Mouse (Mus musculus): Measurements from ENCODE around the gene Elavl4. TPM values are rescaled to one million over a fixed set of nuclear protein-coding genes. Genes with fewer than 3 reads are reported as not detected.

The Elavl4 gene
- polyA plus RNA-seq, 1 experiment, result not detected

DNA sequence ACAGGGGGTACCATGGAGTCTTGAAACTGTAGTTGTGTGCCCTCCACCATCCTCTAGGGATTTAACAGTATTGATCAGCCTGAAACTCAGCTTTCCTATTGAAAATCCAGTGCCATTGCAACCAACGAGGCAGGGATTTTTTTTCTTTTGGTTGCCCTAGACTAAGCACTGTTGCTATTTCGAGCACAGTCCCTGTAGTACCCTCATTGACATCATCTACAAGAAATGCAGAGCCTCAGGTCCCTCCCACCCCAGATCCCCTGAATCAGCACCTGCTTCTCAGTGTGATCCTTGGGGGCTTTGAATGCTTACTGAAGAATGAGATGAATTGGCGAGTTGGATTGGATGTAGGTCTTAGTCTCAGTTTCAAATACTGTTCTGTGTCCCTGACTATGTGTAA is 119.4 kb downstream of the Elavl4 start:
- Histone ChIP-seq H3K27me3 (ENCODE audit: control insufficient read depth, insufficient read depth, insufficient read length) (no peaks in the 10 kb centered on the region), H3K4me3 (no peak overlapping the region), H3K4me2 (ENCODE audit: low read depth) (no peak overlapping the region), H3ac (ENCODE audit: control insufficient read depth, insufficient read length) (no peak overlapping the region), H3K36me3 (ENCODE audit: control insufficient read depth, insufficient read depth) (no peaks in the 10 kb centered on the region), H3K79me2 (ENCODE audit: control insufficient read depth, insufficient read depth) (no peaks in the 10 kb centered on the region)
- TF ChIP-seq SRF (IDR thresholded peaks at IDR 0.05; ENCODE audit: control insufficient read depth, insufficient read length, low read depth) (no peak), MYOD1 (IDR thresholded peaks at IDR 0.05; ENCODE audit: control insufficient read depth in 1 of 3, insufficient read length in 2 of 3, low read depth in 2 of 3) (no peak), E2F4 (IDR thresholded peaks at IDR 0.05; ENCODE audit: insufficient read depth) (no peak), REST (IDR thresholded peaks at IDR 0.05; ENCODE audit: insufficient read depth, insufficient read length) (no peak), MYOG (IDR thresholded peaks at IDR 0.05; ENCODE audit: control insufficient read depth in 1 of 3, insufficient read depth in 1 of 3, insufficient read length in 2 of 3, low read depth in 2 of 3) (no peak), POLR2A (IDR thresholded peaks at IDR 0.05; ENCODE audit: insufficient read length, low read depth) (no peak), USF1 (IDR thresholded peaks at IDR 0.05; ENCODE audit: low read depth) (no peak), TCF3 (IDR thresholded peaks at IDR 0.05; ENCODE audit: insufficient read length, low read depth) (no peak), MAX (IDR thresholded peaks at IDR 0.05; ENCODE audit: low read depth) (no peak), TCF12 (IDR thresholded peaks at IDR 0.05; ENCODE audit: insufficient read depth, poor library complexity, severe bottlenecking) (no peak), POLR2AphosphoS2 (IDR thresholded peaks at IDR 0.05; ENCODE audit: insufficient read length, low read depth) (no peak), CEBPB (IDR thresholded peaks at IDR 0.05; ENCODE audit: insufficient read depth, poor library complexity, severe bottlenecking) (no peak)

DNA sequence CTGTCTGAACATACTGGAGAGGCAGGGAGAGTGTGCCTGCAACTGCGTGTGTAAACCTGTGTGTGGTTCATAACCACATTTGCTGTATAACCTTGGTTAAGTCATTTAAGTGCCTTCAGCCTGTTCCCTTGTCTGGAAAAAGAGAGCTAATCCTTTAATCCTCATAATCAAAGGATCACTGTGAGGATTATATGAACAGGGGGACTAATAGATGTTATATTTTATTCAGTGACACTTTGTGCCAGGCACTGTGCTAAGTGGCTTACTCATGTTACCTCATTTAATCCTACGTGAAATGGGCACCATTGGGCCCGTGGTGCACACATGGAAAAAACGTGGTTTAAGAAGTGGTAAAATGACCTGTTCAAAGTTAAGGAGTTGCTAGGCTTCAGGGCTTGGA is 119.9 kb downstream of the Elavl4 start:
- no peak for TF ChIP-seq POLR2AphosphoS2 (IDR thresholded peaks at IDR 0.05; ENCODE audit: insufficient read length, low read depth)
- TF ChIP-seq USF1 (IDR thresholded peaks at IDR 0.05; ENCODE audit: low read depth), result no peak
- TF ChIP-seq TCF12 (IDR thresholded peaks at IDR 0.05; ENCODE audit: insufficient read depth, poor library complexity, severe bottlenecking), result no peak
- TF ChIP-seq TCF3 (IDR thresholded peaks at IDR 0.05; ENCODE audit: insufficient read length, low read depth), result no peak
- no peak for TF ChIP-seq POLR2A (IDR thresholded peaks at IDR 0.05; ENCODE audit: insufficient read length, low read depth)
- no peak for TF ChIP-seq CEBPB (IDR thresholded peaks at IDR 0.05; ENCODE audit: insufficient read depth, poor library complexity, severe bottlenecking)
- no peak for TF ChIP-seq SRF (IDR thresholded peaks at IDR 0.05; ENCODE audit: control insufficient read depth, insufficient read length, low read depth)
- TF ChIP-seq MYOD1 (IDR thresholded peaks at IDR 0.05; ENCODE audit: control insufficient read depth in 1 of 3, insufficient read length in 2 of 3, low read depth in 2 of 3), result no peak
- no peak for TF ChIP-seq MAX (IDR thresholded peaks at IDR 0.05; ENCODE audit: low read depth)
- TF ChIP-seq MYOG (IDR thresholded peaks at IDR 0.05; ENCODE audit: control insufficient read depth in 1 of 3, insufficient read depth in 1 of 3, insufficient read length in 2 of 3, low read depth in 2 of 3), result no peak
- no peak for TF ChIP-seq REST (IDR thresholded peaks at IDR 0.05; ENCODE audit: insufficient read depth, insufficient read length)
- TF ChIP-seq E2F4 (IDR thresholded peaks at IDR 0.05; ENCODE audit: insufficient read depth), result no peak
- Histone ChIP-seq H3K79me2 (ENCODE audit: control insufficient read depth, insufficient read depth) (no peaks in the 10 kb centered on the region), H3K4me2 (ENCODE audit: low read depth) (no peak overlapping the region)

DNA sequence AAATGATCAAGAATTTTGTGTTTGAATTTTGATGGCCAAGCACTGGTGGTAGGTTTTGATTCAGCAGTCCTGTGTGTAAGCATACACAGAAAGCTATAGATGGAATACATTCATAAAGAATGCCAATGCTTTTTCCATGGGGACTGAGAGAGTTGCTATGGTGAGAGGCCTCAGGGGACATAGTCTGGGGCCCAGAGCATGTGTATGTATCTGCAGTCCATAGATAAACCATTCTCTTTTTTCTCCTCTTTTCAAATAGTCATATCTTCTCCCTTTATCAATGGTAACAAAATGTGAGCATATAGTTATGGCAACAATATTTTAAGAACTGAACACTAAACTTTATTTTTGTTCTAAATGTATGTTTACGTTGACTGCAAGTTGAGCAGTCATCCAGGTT is 122.1 kb downstream of the Elavl4 start:
- H3K27me3 ChIP-seq (ENCODE audit: control insufficient read depth, insufficient read depth, insufficient read length), result no peaks in the 10 kb centered on the region
- no peak for TF ChIP-seq MYOG (IDR thresholded peaks at IDR 0.05; ENCODE audit: control insufficient read depth in 1 of 3, insufficient read depth in 1 of 3, insufficient read length in 2 of 3, low read depth in 2 of 3)
- no peak for TF ChIP-seq REST (IDR thresholded peaks at IDR 0.05; ENCODE audit: insufficient read depth, insufficient read length)
- TF ChIP-seq E2F4 (IDR thresholded peaks at IDR 0.05; ENCODE audit: insufficient read depth), result no peak
- TF ChIP-seq POLR2A (IDR thresholded peaks at IDR 0.05; ENCODE audit: insufficient read length, low read depth), result no peak
- no peak for TF ChIP-seq POLR2AphosphoS2 (IDR thresholded peaks at IDR 0.05; ENCODE audit: insufficient read length, low read depth)
- no peak for TF ChIP-seq SRF (IDR thresholded peaks at IDR 0.05; ENCODE audit: control insufficient read depth, insufficient read length, low read depth)
- TF ChIP-seq CEBPB (IDR thresholded peaks at IDR 0.05; ENCODE audit: insufficient read depth, poor library complexity, severe bottlenecking), result no peak
- no peak for TF ChIP-seq MYOD1 (IDR thresholded peaks at IDR 0.05; ENCODE audit: control insufficient read depth in 1 of 3, insufficient read length in 2 of 3, low read depth in 2 of 3)
- TF ChIP-seq TCF3 (IDR thresholded peaks at IDR 0.05; ENCODE audit: insufficient read length, low read depth), result no peak
- no peak for TF ChIP-seq MAX (IDR thresholded peaks at IDR 0.05; ENCODE audit: low read depth)
- TF ChIP-seq TCF12 (IDR thresholded peaks at IDR 0.05; ENCODE audit: insufficient read depth, poor library complexity, severe bottlenecking), result no peak
- TF ChIP-seq USF1 (IDR thresholded peaks at IDR 0.05; ENCODE audit: low read depth), result no peak
- no peak overlapping the region for H3K4me3 ChIP-seq
- H3K4me2 ChIP-seq (ENCODE audit: low read depth), result no peak overlapping the region
- H3K36me3 ChIP-seq (ENCODE audit: control insufficient read depth, insufficient read depth), result no peaks in the 10 kb centered on the region
- no peaks in the 10 kb centered on the region for H3K79me2 ChIP-seq (ENCODE audit: control insufficient read depth, insufficient read depth)
- H3ac ChIP-seq (ENCODE audit: control insufficient read depth, insufficient read length), result no peak overlapping the region

More for the DNA sequence above, 119.9 kb downstream of the Elavl4 start:
- Histone ChIP-seq H3K36me3 (ENCODE audit: control insufficient read depth, insufficient read depth) (no peaks in the 10 kb centered on the region), H3ac (ENCODE audit: control insufficient read depth, insufficient read length) (no peak overlapping the region), H3K27me3 (ENCODE audit: control insufficient read depth, insufficient read depth, insufficient read length) (no peaks in the 10 kb centered on the region), H3K4me3 (no peak overlapping the region)

DNA sequence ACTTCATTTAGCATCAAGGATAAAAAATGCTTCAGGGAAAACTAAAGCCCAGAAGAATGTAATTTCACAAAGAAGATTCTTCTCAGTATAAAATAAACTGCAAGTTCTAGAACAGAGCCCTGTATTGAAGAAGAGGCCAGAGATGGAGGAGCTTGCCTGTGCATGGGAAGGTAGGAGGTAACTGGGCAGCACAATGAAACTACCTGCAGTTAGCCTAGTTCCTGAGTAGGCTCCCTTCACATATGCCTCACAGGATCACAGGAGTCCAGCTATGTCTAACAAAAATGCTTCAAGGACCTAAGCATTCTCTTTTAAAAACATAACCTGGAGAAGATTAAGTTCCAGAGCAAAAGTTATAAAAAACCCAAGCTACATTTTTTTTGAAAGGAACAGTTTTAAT is 122.5 kb downstream of the Elavl4 start:
- H3K27me3 ChIP-seq (ENCODE audit: control insufficient read depth, insufficient read depth, insufficient read length), result no peaks in the 10 kb centered on the region
- no peak overlapping the region for H3ac ChIP-seq (ENCODE audit: control insufficient read depth, insufficient read length)
- no peaks in the 10 kb centered on the region for H3K36me3 ChIP-seq (ENCODE audit: control insufficient read depth, insufficient read depth)
- no peak overlapping the region for H3K4me2 ChIP-seq (ENCODE audit: low read depth)
- H3K79me2 ChIP-seq (ENCODE audit: control insufficient read depth, insufficient read depth), result no peaks in the 10 kb centered on the region
- no peak overlapping the region for H3K4me3 ChIP-seq
- TF ChIP-seq TCF3 (IDR thresholded peaks at IDR 0.05; ENCODE audit: insufficient read length, low read depth) (no peak), CEBPB (IDR thresholded peaks at IDR 0.05; ENCODE audit: insufficient read depth, poor library complexity, severe bottlenecking) (no peak), REST (IDR thresholded peaks at IDR 0.05; ENCODE audit: insufficient read depth, insufficient read length) (no peak), E2F4 (IDR thresholded peaks at IDR 0.05; ENCODE audit: insufficient read depth) (no peak), POLR2AphosphoS2 (IDR thresholded peaks at IDR 0.05; ENCODE audit: insufficient read length, low read depth) (no peak), POLR2A (IDR thresholded peaks at IDR 0.05; ENCODE audit: insufficient read length, low read depth) (no peak), USF1 (IDR thresholded peaks at IDR 0.05; ENCODE audit: low read depth) (no peak)

Data from myocyte (in vitro differentiated cells).